Mouse (Mus musculus) common myeloid progenitor, adult 5-6 weeks (primary cell): ENCODE data around the gene Stc2. TPM values are rescaled to one million over a fixed set of nuclear protein-coding genes. Genes with fewer than 3 reads are reported as not detected.

Source experiments
- ATAC-seq: replicated peaks from 2 replicates; pipeline ENCODE4 v1.8.0; 2016; ENCODE audit warnings: low read depth, mild to moderate bottlenecking, moderate TSS enrichment, inconsistent platforms; ENCODE audit not compliant: poor library complexity, severe bottlenecking
- total RNA-seq: library from RNA; stranded (forward); fragments of 200-1000, 187-1606 nt; gene quantifications from 2 replicates; pipeline ENCODE4 v1.2.3, GENCODE M21; 2017

Stc2 gene
- 0.10 and 0.37 TPM in 2 replicates for total RNA-seq

- peak; percentile 19 for ATAC-seq
Observed at GRCm38 (mm10) chr11:31369648-31370286, at the start of gene Stc2. Gene Stc2 (minus strand): TSS chr11:31370074.

- ATAC-seq = no peak
Observed at GRCm38 (mm10) chr11:31417071-31417470, 47.2 kb upstream of the Stc2 start.

- no peak for ATAC-seq
Observed at GRCm38 (mm10) chr11:31412376-31412775, 42.5 kb upstream of the Stc2 start.

- ATAC-seq = no peak
Observed at GRCm38 (mm10) chr11:31406736-31407135, 36.9 kb upstream of the Stc2 start.

- ATAC-seq = no peak
Observed at GRCm38 (mm10) chr11:31403080-31403479, 33.2 kb upstream of the Stc2 start.

GRCm38 (mm10) chr11:31398604-31399003 lies 28.7 kb upstream of the Stc2 start:
- ATAC-seq = no peak

- ATAC-seq = no peak
Observed at GRCm38 (mm10) chr11:31396638-31397417, 27.0 kb upstream of the Stc2 start.

- ATAC-seq = no peak
Observed at GRCm38 (mm10) chr11:31394026-31394425, 24.2 kb upstream of the Stc2 start.

GRCm38 (mm10) chr11:31392340-31392739 lies 22.5 kb upstream of the Stc2 start:
- ATAC-seq = no peak

GRCm38 (mm10) chr11:31388890-31389289 lies 19.0 kb upstream of the Stc2 start:
- no peak for ATAC-seq

- ATAC-seq = no peak
Observed at GRCm38 (mm10) chr11:31387526-31387925, 17.7 kb upstream of the Stc2 start.

- peak; percentile 50 for ATAC-seq
Observed at GRCm38 (mm10) chr11:31386571-31386970, 16.7 kb upstream of the Stc2 start.

- no peak for ATAC-seq
Observed at GRCm38 (mm10) chr11:31383968-31384367, 14.1 kb upstream of the Stc2 start.

GRCm38 (mm10) chr11:31382145-31382544 lies 12.3 kb upstream of the Stc2 start:
- no peak for ATAC-seq

GRCm38 (mm10) chr11:31373438-31373837 lies 3.6 kb upstream of the Stc2 start:
- ATAC-seq = peak; percentile 89

GRCm38 (mm10) chr11:31372206-31372605 lies 2.3 kb upstream of the Stc2 start:
- ATAC-seq = no peak

GRCm38 (mm10) chr11:31371256-31371838 lies 1.5 kb upstream of the Stc2 start:
- no peak for ATAC-seq

- no peak for ATAC-seq
Observed at GRCm38 (mm10) chr11:31370436-31371230, 759 bp upstream of the Stc2 start.

- peak; percentile 34 for ATAC-seq
Observed at GRCm38 (mm10) chr11:31368965-31369647, 768 bp downstream of the Stc2 start.
